Mouse (Mus musculus) right cerebral cortex, postnatal 36 days (tissue): ENCODE results near the gene Cers1.

Experiments used
- DNase-seq, 2 experiments: peaks; one replicate each; pipeline ENCODE4 v3.0.0; 2022; ENCODE audit warnings: low spot score in 2 of 2, mixed read lengths in 1 of 2

Cers1 gene

GRCm38 (mm10) chr8:70352000-70352384, 36.4 kb downstream of the Cers1 start:
- no peak for DNase-seq

DNA sequence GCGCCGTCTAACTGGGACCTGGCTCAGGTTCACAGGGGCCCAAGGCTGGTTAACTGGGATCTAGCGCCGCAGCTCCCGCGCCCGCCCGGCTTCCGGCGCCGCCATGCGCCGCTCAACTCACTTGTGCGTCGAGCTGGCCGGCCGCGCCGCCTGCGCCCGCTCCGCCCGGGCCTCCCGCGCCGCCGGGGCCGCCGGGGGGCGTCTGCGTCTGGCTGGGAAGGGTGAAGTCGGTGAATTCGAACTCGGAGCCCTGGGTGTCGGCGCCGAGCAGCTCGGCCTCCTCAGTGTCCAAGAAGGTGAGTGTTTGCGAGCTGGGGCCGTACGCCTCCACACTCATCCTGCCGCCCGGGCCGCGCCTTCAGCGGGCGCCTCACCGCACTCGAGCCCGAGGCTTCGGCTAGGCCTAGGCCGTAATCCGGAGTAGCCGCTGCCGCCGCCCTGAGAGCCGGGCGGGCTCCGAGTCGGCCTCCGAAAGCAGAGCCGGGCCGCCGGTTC, 37.1 kb downstream of the Cers1 start:
- DNase-seq = no peak

DNA sequence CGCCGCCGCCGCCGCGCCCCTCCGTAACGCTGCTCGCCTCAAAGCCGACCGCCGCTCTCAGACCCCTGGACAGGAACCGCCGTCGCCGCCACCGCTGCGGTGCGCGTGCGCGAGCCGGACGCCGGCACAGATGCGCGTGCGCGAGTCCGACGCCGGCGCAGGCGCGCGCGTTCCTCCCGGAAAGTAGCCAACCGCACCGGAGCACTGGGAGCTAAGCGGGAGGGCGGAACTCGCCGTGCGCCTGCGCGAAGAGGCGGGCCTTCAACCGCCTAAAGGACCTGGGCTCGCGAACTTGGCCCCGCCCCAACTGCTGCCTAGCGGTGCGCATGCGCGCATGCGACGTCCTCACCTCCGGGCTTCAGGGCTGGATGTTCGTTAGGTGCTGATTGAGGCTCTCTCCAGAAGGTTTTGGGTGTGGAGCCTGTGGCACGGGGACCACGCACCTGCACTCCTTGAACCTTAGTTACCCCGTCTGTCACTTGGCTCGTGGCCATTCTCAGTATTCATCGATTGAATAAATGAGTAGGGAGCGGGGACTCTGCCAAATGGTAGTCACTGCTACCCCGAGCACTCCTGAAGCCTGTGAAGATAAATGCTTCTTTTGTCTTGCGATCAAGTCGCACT, 37.7 kb downstream of the Cers1 start, which contains the start of gene Upf1:
Gene Upf1, minus strand, starts transcription at position 85 of the 624 bp plus-strand sequence.
- DNase-seq = peak; percentile 98

DNA sequence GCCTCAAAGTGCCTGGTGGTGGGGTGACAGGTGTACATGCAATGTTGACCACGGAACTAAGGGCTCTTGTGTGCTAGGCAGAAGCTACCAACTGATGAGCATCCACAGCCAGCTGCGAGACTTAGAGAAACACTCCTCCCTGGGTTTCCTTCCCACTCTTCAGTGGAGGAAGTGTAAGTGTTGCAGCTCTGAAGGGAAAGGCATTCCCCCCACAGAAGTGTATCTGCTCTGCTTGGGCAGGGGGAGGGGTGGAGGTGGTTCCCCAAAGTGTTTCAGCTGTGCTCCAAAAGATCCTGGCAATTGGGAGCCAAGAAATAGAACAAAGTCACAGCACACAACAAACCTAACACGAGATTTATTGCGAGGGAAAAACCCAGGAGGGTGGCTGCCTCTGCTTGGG, 38.4 kb downstream of the Cers1 start:
- peak in 1 of 2 experiments; percentile 68 for DNase-seq

- DNase-seq = no peak
Observed at GRCm38 (mm10) chr8:70356111-70356510, 40.5 kb downstream of the Cers1 start.

DNA sequence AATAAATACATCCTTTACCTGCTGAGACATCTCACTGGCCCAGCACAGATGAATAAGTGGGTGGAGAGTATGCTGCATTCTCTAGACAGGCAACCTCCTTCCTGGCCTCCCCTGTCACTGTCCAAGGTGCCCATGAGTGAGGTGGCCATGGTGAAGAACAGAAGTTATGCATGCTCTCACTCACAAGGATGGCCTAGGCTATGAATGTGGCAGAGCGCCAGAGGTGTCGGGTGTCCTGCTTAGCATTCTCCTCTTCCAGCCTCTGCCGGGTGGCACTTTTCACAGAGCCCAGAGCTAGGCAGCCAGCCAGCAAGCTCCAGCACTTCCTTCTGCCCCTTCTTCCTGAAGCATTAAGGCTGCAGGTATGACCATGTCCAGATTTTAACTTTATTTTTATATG, 43.8 kb downstream of the Cers1 start:
- no peak for DNase-seq

- no peak for DNase-seq
Observed at GRCm38 (mm10) chr8:70360769-70361168, 45.2 kb downstream of the Cers1 start.

DNA sequence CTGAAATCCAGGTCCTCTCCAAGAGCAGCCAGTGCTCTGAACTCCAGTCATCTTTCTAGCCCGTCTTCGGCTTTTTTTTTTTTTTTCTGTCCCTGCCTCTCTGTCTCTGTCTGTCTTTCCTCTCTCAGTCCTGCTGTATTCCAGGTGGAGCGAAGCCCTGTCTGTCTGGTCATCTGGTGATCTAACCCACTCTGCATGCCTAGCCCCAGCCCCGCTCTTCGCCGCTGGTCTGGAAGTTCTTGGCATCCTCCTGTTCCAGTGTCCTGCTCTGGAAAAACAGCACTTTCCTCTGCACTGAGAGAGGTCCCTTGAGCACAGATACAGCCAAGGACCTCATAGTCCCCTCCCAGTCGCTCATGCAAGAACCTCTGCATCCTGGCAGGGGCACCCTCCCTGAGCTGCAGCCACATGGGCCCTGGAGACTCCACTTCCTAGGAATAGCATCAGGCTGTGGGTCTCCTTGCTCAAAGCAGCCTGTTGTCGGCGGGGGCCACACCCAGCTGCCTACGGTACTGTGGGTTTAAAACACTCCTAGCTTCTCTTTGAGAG, 46.0 kb downstream of the Cers1 start:
- no peak for DNase-seq

DNA sequence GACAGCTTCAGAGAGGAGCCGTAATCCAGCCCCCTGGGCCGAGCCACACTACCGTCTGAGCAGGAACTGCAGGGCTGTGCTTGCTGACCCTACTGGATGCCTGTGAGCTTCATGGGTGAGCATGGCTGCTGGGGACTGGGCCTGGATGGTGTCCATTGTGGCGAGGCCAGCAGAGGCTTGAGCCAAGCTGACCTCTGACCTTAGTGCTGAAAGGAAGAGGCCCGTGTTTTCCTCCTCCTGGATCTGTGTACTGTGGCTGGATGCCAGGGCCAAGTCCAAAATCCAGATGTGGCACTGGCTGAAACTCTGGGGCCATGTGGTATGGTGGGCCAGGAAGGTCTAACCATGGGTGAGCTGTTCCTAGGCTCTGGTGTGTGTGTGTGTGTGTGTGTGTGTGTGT, 48.5 kb downstream of the Cers1 start:
- DNase-seq = no peak

GRCm38 (mm10) chr8:70366588-70366987, 51.0 kb downstream of the Cers1 start:
- no peak for DNase-seq

DNA sequence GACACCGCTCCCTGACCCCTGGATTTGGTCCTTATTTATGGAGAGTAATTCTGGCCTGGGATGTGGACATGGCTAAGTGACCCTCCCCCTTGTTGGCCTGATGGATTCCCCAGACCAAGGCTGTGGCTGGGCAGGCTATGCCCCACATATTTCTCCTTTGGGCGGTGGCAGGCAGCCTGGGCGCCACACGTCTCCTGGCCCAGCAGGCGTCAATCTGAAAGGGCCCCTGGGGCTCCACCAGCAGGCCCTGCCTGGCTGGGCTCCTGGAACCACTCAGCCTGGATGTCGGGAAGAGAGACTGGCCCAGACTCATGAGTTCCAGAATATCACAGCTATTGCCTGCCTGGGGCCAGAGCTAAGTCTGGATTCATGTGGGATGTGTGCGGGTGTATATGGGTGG, 54.9 kb downstream of the Cers1 start:
- no peak for DNase-seq

DNA sequence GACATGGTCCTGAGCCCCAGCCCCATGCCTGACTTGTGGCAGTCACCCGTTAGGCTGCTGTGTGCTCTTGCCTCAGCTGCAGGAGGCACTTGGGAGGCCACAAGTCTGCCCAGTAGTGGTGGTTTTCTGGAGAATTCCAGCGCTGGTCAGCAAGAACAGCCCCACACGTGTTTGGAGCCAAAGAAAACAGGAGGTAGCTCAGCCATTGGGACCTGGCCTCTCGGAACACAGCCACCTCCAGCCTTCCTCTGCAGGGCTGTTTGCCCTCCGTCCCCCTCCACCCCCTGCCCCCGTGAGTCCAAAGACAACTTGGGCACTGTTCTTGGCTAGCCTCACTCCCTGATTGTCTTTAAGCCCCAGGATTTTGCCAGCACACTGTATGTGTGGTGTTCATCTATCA, 56.4 kb downstream of the Cers1 start:
- DNase-seq = no peak

DNA sequence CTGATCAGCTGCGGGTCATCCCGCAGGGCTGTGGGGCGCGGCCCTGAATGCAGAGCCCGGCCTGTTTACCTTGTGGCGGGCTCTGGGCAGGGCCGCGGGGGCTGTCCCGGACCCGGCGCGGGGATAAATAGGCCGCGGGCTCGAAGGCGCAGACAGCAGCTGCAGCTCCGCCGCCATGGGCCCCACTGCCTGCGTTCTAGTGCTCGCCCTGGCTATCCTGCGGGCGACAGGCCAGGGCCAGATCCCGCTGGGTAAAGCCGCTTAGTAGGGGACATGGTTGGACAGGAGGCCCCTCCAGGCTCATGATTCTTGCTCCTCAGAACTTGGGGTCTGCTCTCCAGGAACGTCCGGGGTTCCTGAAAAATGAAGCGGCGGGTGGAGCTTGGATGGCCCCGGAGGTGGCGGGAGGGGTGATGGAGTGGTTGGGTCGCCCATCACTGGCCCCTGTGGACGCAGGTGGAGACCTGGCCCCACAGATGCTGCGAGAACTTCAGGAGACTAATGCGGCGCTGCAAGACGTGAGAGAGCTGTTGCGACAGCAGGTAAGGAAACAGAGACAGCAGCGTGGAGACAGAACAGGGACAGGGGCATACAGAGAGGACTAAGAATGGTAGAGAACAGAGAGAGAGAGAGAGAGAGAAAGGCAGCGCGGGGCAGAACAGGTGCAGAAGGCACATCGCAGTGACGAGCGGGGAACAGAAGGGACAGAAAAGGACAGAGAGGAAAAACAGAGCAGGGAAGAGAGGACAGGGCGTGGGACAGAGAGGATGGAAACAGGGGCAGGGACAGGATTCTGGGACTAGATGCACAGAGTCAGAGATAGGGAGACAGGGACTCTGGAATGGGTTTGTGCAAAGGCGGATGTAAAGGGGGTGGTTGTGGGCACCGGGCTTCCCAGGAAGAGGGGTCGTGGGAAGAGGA, 58.1 kb downstream of the Cers1 start, which contains the start of gene Comp:
Gene Comp, plus strand, starts transcription at position 162 of the 921 bp plus-strand sequence.
- no peak for DNase-seq

GRCm38 (mm10) chr8:70374318-70374927, 58.8 kb downstream of the Cers1 start:
- DNase-seq = no peak

DNA sequence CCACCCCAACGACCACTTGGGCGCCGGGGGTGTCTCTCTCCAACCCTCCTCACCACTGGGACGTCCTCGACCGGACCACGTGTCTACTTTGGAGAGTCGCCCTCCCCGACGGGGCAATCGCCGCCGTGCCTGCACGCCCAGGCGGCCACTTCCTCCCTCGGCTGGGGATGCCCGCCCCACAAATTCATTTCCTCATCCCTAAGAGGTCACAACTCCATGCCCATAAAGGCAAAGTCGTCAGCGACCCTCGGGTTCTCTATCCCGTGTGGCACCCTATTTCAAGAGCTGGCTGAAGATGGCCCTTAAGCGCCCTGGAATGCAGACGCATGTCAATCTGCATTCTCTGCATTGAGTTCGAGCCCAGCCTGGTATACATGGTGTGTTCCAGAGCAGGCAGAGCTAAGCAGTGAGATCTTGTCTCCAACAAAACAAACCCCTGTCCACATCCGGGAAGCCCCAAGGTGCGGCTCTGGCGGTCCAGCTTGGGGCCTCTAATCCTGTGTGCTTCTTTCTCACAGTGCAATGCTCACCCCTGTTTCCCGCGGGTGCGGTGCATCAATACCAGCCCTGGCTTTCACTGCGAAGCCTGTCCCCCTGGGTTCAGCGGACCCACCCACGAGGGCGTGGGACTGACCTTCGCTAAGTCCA, 59.8 kb downstream of the Cers1 start:
- DNase-seq = no peak

GRCm38 (mm10) chr8:70376275-70376741, 60.7 kb downstream of the Cers1 start:
- no peak for DNase-seq

DNA sequence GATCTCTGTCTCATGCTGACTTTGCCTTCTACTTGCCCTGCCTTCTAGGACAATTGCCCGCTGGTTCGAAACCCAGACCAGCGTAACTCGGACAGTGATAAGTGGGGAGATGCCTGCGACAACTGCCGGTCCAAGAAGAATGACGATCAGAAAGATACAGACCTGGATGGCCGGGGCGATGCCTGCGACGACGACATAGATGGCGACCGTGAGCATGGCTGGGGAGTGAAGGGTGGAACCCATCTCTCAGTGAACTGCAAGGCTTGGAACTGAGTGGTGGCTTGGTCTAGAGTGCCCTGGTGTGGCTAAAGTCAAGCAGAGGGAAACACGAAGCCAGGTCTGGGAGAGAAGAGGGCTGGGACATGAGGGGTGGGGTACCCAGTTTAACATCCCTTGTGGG, 61.5 kb downstream of the Cers1 start:
- DNase-seq = no peak

- peak in 1 of 2 experiments; percentile 35 for DNase-seq
Observed at GRCm38 (mm10) chr8:70380069-70380468, 64.5 kb downstream of the Cers1 start.
